Mouse (Mus musculus): Measurements from ENCODE around the gene Zc3h8.
A peak's percentile ranks its signal among the peaks of the same experiment; 100 is the strongest.

Gene Zc3h8

DNA sequence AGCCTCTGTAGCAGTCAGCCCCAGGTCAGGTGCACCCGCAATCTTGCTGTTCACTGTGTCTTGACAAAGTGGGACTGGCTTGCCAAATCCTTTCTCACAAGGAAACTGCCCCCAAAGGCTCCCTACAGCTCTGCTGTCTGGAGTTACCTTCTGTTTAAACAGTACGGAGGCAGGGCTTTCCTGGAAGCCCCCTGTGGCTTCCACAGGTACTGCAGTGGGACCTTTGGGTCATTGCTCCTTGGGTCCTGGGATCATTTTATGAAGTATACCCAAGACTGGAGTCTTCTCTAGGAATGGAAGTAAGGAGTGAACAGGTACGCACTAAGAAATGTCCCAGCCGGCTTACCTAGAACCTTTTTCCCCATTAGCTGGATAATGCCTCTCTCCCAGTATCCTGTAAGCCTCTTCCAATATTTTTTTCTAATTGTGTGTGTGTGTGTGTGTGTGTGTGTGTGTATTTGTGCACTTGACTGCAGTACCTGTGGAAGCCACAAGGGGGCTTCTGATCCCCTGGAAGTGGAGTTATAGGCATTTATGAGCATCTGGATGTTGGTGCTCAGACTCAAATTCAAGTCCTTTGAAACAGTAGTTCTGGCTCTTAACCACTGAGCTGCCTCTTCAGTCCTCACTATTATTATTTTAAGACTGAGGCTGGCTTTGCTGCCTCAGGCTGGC lies 53.1 kb downstream of the Zc3h8 start:
- DNase-seq, result no peak

GRCm38 (mm10) chr2:128887866-128888550 lies 55.9 kb downstream of the Zc3h8 start:
- DNase-seq, result peak; percentile 10 to 47

- DNase-seq, result no peak
Observed at GRCm38 (mm10) chr2:128885225-128885811, 58.6 kb downstream of the Zc3h8 start.

GRCm38 (mm10) chr2:128881236-128881635 lies 62.6 kb downstream of the Zc3h8 start:
- peak in 1 of 2 experiments; percentile 29 for DNase-seq
